Mouse (Mus musculus): ENCODE measurements at regions not wholly inside any gene's neighbourhood (a gene's known extent, or its start where the extent isn't known, plus 50 kb on each side); places are given as distances from the start of the nearest gene placed in this dataset.
A peak's percentile ranks its signal among the peaks of the same experiment; 100 is the strongest.
"Not testable (repeated sequence)": the region's sequence is repeated elsewhere in the genome, so short reads cannot be mapped to it uniquely, and the experiment has no call there.

- TF ChIP-seq CTCF (IDR thresholded peaks at IDR 0.05) (no peak), EP300 (IDR thresholded peaks at IDR 0.05) (no peak)
- 73% methylated on average over 1 of the region's 1 CpGs for WGBS
- H3K27ac ChIP-seq (ENCODE audit: low read length), result no peak overlapping the region
- H3K4me2 ChIP-seq (replicated peaks; ENCODE audit: low read depth, low read length), result no peak overlapping the region
- H3K4me3 ChIP-seq (ENCODE audit: low read depth, low read length), result no peak overlapping the region
- no peaks in the 10 kb centered on the region for H3K36me3 ChIP-seq (ENCODE audit: insufficient read depth, low read length)
- no peaks in the 10 kb centered on the region for H3K27me3 ChIP-seq (replicated peaks; ENCODE audit: insufficient read depth, low read length)
- no peaks in the 10 kb centered on the region for H3K9me3 ChIP-seq (ENCODE audit: low read length)
- DNase-seq (ENCODE audit: low spot score) (no peak), ATAC-seq (no peak)
- H3K4me1 ChIP-seq (ENCODE audit: insufficient read depth, low read depth, low read length), result no peaks in the 10 kb centered on the region
- H3K9ac ChIP-seq (replicated peaks; ENCODE audit: low read depth), result no peak overlapping the region
These were observed 1043.3 kb upstream of the Cntnap5a start for GRCm38 (mm10) chr1:114641215-114641614.

GRCm38 (mm10) chr1:114641854-114642253, 1042.7 kb upstream of the Cntnap5a start:
- not testable (repeated sequence) for H3K9ac ChIP-seq (replicated peaks; ENCODE audit: low read depth); H3K27ac ChIP-seq (ENCODE audit: low read length); H3K4me1 ChIP-seq (ENCODE audit: insufficient read depth, low read depth, low read length); H3K27me3 ChIP-seq (replicated peaks; ENCODE audit: insufficient read depth, low read length); H3K4me3 ChIP-seq (ENCODE audit: low read depth, low read length); ATAC-seq; H3K9me3 ChIP-seq (ENCODE audit: low read length); H3K36me3 ChIP-seq (ENCODE audit: insufficient read depth, low read length); H3K4me2 ChIP-seq (replicated peaks; ENCODE audit: low read depth, low read length); DNase-seq (ENCODE audit: low spot score)

- DNase-seq (ENCODE audit: low spot score) (peak; percentile 69), ATAC-seq (peak; percentile 72)
- Histone ChIP-seq H3K9me3 (ENCODE audit: low read length) (no peaks in the 10 kb centered on the region), H3K9ac (replicated peaks; ENCODE audit: low read depth) (no peak overlapping the region), H3K4me3 (ENCODE audit: low read depth, low read length) (no peak overlapping the region), H3K4me2 (replicated peaks; ENCODE audit: low read depth, low read length) (no peak overlapping the region), H3K36me3 (ENCODE audit: insufficient read depth, low read length) (no peaks in the 10 kb centered on the region), H3K27me3 (replicated peaks; ENCODE audit: insufficient read depth, low read length) (no peaks in the 10 kb centered on the region), H3K27ac (ENCODE audit: low read length) (no peak overlapping the region), H3K4me1 (ENCODE audit: insufficient read depth, low read depth, low read length) (no peaks in the 10 kb centered on the region)
- 52% methylated on average over 2 of the region's 2 CpGs for WGBS
- TF ChIP-seq EP300 (IDR thresholded peaks at IDR 0.05) (peak; percentile 31; the same call in 1 of the 2 replicates), CTCF (IDR thresholded peaks at IDR 0.05) (no peak)
These were observed 1010.6 kb upstream of the Cntnap5a start for GRCm38 (mm10) chr1:114673954-114674353.

GRCm38 (mm10) chr1:114681258-114681657, 1003.3 kb upstream of the Cntnap5a start:
- DNase-seq (ENCODE audit: low spot score) (no peak), ATAC-seq (no peak)
- H3K4me1 ChIP-seq (ENCODE audit: insufficient read depth, low read depth, low read length), result no peaks in the 10 kb centered on the region
- WGBS, result 79% methylated on average over 1 of the region's 1 CpGs
- H3K9ac ChIP-seq (replicated peaks; ENCODE audit: low read depth), result no peak overlapping the region
- H3K9me3 ChIP-seq (ENCODE audit: low read length), result no peaks in the 10 kb centered on the region
- no peaks in the 10 kb centered on the region for H3K27me3 ChIP-seq (replicated peaks; ENCODE audit: insufficient read depth, low read length)
- H3K4me2 ChIP-seq (replicated peaks; ENCODE audit: low read depth, low read length), result no peak overlapping the region
- H3K36me3 ChIP-seq (ENCODE audit: insufficient read depth, low read length), result no peaks in the 10 kb centered on the region
- no peak for TF ChIP-seq EP300 (IDR thresholded peaks at IDR 0.05)
- no peak for TF ChIP-seq CTCF (IDR thresholded peaks at IDR 0.05)
- H3K27ac ChIP-seq (ENCODE audit: low read length), result no peak overlapping the region
- H3K4me3 ChIP-seq (ENCODE audit: low read depth, low read length), result no peak overlapping the region

- Histone ChIP-seq H3K9ac (replicated peaks; ENCODE audit: low read depth) (no peak overlapping the region), H3K4me1 (ENCODE audit: insufficient read depth, low read depth, low read length) (no peaks in the 10 kb centered on the region), H3K4me2 (replicated peaks; ENCODE audit: low read depth, low read length) (no peak overlapping the region), H3K27ac (ENCODE audit: low read length) (no peak overlapping the region), H3K9me3 (ENCODE audit: low read length) (no peaks in the 10 kb centered on the region), H3K36me3 (ENCODE audit: insufficient read depth, low read length) (no peaks in the 10 kb centered on the region), H3K4me3 (ENCODE audit: low read depth, low read length) (no peak overlapping the region), H3K27me3 (replicated peaks; ENCODE audit: insufficient read depth, low read length) (no peaks in the 10 kb centered on the region)
- 84% methylated on average over 4 of the region's 4 CpGs for WGBS
- ATAC-seq (no peak), DNase-seq (ENCODE audit: low spot score) (no peak)
- TF ChIP-seq EP300 (IDR thresholded peaks at IDR 0.05) (no peak), CTCF (IDR thresholded peaks at IDR 0.05) (no peak)
These were observed 963.4 kb upstream of the Cntnap5a start for GRCm38 (mm10) chr1:114721142-114721541.

- no peaks in the 10 kb centered on the region for H3K9me3 ChIP-seq (ENCODE audit: low read length)
- H3K36me3 ChIP-seq (ENCODE audit: insufficient read depth, low read length), result no peaks in the 10 kb centered on the region
- no peak overlapping the region for H3K4me2 ChIP-seq (replicated peaks; ENCODE audit: low read depth, low read length)
- no peak overlapping the region for H3K27ac ChIP-seq (ENCODE audit: low read length)
- no peaks in the 10 kb centered on the region for H3K27me3 ChIP-seq (replicated peaks; ENCODE audit: insufficient read depth, low read length)
- ATAC-seq (no peak), DNase-seq (ENCODE audit: low spot score) (no peak)
- no peaks in the 10 kb centered on the region for H3K4me1 ChIP-seq (ENCODE audit: insufficient read depth, low read depth, low read length)
- TF ChIP-seq CTCF (IDR thresholded peaks at IDR 0.05) (no peak), EP300 (IDR thresholded peaks at IDR 0.05) (no peak)
- no peak overlapping the region for H3K4me3 ChIP-seq (ENCODE audit: low read depth, low read length)
- H3K9ac ChIP-seq (replicated peaks; ENCODE audit: low read depth), result no peak overlapping the region
These were observed 955.4 kb upstream of the Cntnap5a start for GRCm38 (mm10) chr1:114729167-114729566.

All from lung, postnatal 0 days (tissue).